Mouse (Mus musculus) heart, adult 2 months (tissue): Measurements from ENCODE around the gene Ccnf. TPM values are rescaled to one million over a fixed set of nuclear protein-coding genes. Genes with fewer than 3 reads are reported as not detected.
A peak's percentile ranks its signal among the peaks of the same experiment; 100 is the strongest.

ENCODE experiments used
- DNase-seq, 2 experiments: peaks; one replicate each; pipeline ENCODE4 v3.0.0; 2021
- H3K27ac ChIP-seq: fragments of 200-600 bp; 2 replicates; pipeline ENCODE4 v1.8.1; 2022
- H3K27me3 ChIP-seq: fragments of 200-500 bp; 2 replicates; pipeline ENCODE4 v1.6.1; 2012; ENCODE audit warnings: mild to moderate bottlenecking, low read length, inconsistent platforms, mixed read lengths; ENCODE audit not compliant: control insufficient read depth, insufficient read depth
- H3K36me3 ChIP-seq: fragments of 200-500 bp; 2 replicates; pipeline ENCODE4 v1.6.1; 2012; ENCODE audit warnings: low read length, inconsistent platforms; ENCODE audit not compliant: control insufficient read depth, insufficient read depth
- H3K4me1 ChIP-seq: fragments of 200-500 bp; 2 replicates; pipeline ENCODE4 v1.6.1; 2011; ENCODE audit warnings: low read length; ENCODE audit not compliant: control insufficient read depth, insufficient read depth
- H3K4me3 ChIP-seq: fragments of 200-600 bp; 2 replicates; pipeline ENCODE4 v1.8.1; 2022
- H3K79me2 ChIP-seq: fragments of 200-500 bp; replicated peaks from 2 replicates; pipeline ENCODE4 v1.6.1; 2012; ENCODE audit warnings: mild to moderate bottlenecking, inconsistent platforms, low read length, moderate library complexity, mixed read lengths; ENCODE audit not compliant: control insufficient read depth, insufficient read depth
- H3K9ac ChIP-seq: fragments of 200-500 bp; 2 replicates; pipeline ENCODE4 v1.6.1; 2012; ENCODE audit warnings: low read depth, mild to moderate bottlenecking, control low read depth, inconsistent platforms, low read length, mixed read lengths
- CTCF ChIP-seq: fragments of 200-600 bp; IDR thresholded peaks from 2 replicates; pipeline ENCODE4 v1.8.1; 2022; ENCODE audit warnings: antibody characterized with exemption, mild to moderate bottlenecking, moderate library complexity
- EP300 ChIP-seq: fragments of 200-500 bp; IDR thresholded peaks from 2 replicates; pipeline ENCODE4 v1.6.1; 2011; ENCODE audit warnings: low read depth, low read length, control low read depth; ENCODE audit not compliant: insufficient read depth
- POLR2A ChIP-seq: fragments of 200-500 bp; IDR thresholded peaks from 2 replicates; pipeline ENCODE4 v1.6.1; 2011; ENCODE audit warnings: mild to moderate bottlenecking, low read depth, low read length, control low read depth; ENCODE audit not compliant: insufficient read depth
- WGBS: fragments of 180-500 bp; shearing (Covaris S2); methylation state at CpG from one replicate; pipeline ENCODE4 v1.1.7; 2018; 5-methylcytosine and 5-hydroxymethylcytosine counted together
- intact Hi-C: fragments of 180-260 bp; cut with DNase I; formaldehyde crosslinking; loops from one replicate; pipeline ENCODE4 v1.15.1; 2025
- long read RNA-seq: library from polyadenylated mRNA; stranded (forward); transcript quantifications from one replicate; pipeline ENCODE4 v2.0.0, GENCODE M21; 2021
- polyA plus RNA-seq: library from polyadenylated mRNA; depleted of rRNA; stranded (reverse); fragments of >200 nt; gene quantifications from 2 replicates; pipeline ENCODE4 v1.2.3, GENCODE M21; 2012; rRNA removed
- total RNA-seq, 2 experiments: library from RNA; stranded (reverse); gene quantifications; 2 replicates each; pipeline ENCODE4 v1.2.3; 2021

The Ccnf gene
- total RNA-seq (under 1 TPM; 0.57 to 0.59 TPM), polyA plus RNA-seq (0.44 and 0.49 TPM in 2 replicates)
- long read RNA-seq, full-length matches to known transcripts = 1 of 1 reads
- long read RNA-seq, partial matches to known transcripts = 0 of 1 reads
- long read RNA-seq, other reads (novel, unspliced or antisense) = 0 of 1 reads

- Histone ChIP-seq H3K4me1 (no peaks in the 10 kb centered on the region), H3K27ac (peak within 1 kb of the TSS; percentile 44; the same call in 1 of the 2 replicates), H3K36me3 (no peaks in the 10 kb centered on the region), H3K79me2 (no peaks in the 10 kb centered on the region), H3K27me3 (no peaks in the 10 kb centered on the region), H3K9ac (peak within 1 kb of the TSS; percentile 68), H3K4me3 (peak within 1 kb of the TSS; percentile 69)
- peak; percentile 93 to 97 for DNase-seq
- under 1% methylated on average over 48 of the region's 48 CpGs for WGBS
- intact Hi-C loops = loop anchor here (2.0 to 5.0 kb wide), 2 partner anchors 47 to 79 kb away; partner anchors contain the start of gene Tbc1d24
- TF ChIP-seq EP300 (0 out of 2 replicates have a peak, but pooled peaks have one; percentile 20), CTCF (peak; percentile 68), POLR2A (no peak)
These were observed at the start of gene Ccnf for GRCm38 (mm10) chr17:24251320-24252069. Gene Ccnf, minus strand, starts transcription at chr17:24251484.

GRCm38 (mm10) chr17:24300651-24301050 is 49.4 kb upstream of the Ccnf start:
- WGBS = 34% methylated on average over 4 of the region's 4 CpGs
- no peak overlapping the region for H3K9ac ChIP-seq
- no peaks in the 10 kb centered on the region for H3K27me3 ChIP-seq
- no peaks in the 10 kb centered on the region for H3K4me1 ChIP-seq
- H3K79me2 ChIP-seq = no peaks in the 10 kb centered on the region
- DNase-seq = no peak
- H3K4me3 ChIP-seq = no peak overlapping the region
- no peaks in the 10 kb centered on the region for H3K36me3 ChIP-seq
- no peak overlapping the region for H3K27ac ChIP-seq
- intact Hi-C loops = loop anchor here (10.0 kb wide), 1 partner anchor 66 kb away; no protein-coding TSS in a partner anchor
- TF ChIP-seq POLR2A = no peak
- no peak for TF ChIP-seq EP300
- TF ChIP-seq CTCF = no peak

GRCm38 (mm10) chr17:24289338-24289737 is 38.1 kb upstream of the Ccnf start:
- H3K27ac ChIP-seq = no peak overlapping the region
- no peaks in the 10 kb centered on the region for H3K79me2 ChIP-seq
- intact Hi-C loops = no loop called here
- H3K4me3 ChIP-seq = no peak overlapping the region
- 66% methylated on average over 5 of the region's 5 CpGs for WGBS
- no peak for DNase-seq
- no peak for TF ChIP-seq EP300
- TF ChIP-seq POLR2A = no peak
- TF ChIP-seq CTCF = no peak
- H3K36me3 ChIP-seq = no peaks in the 10 kb centered on the region
- no peaks in the 10 kb centered on the region for H3K4me1 ChIP-seq
- no peak overlapping the region for H3K9ac ChIP-seq
- no peaks in the 10 kb centered on the region for H3K27me3 ChIP-seq

GRCm38 (mm10) chr17:24288477-24288876 is 37.2 kb upstream of the Ccnf start:
- H3K27me3 ChIP-seq = no peaks in the 10 kb centered on the region
- no peak overlapping the region for H3K27ac ChIP-seq
- no peaks in the 10 kb centered on the region for H3K79me2 ChIP-seq
- no peak overlapping the region for H3K4me3 ChIP-seq
- no peak overlapping the region for H3K9ac ChIP-seq
- WGBS = 61% methylated on average over 9 of the region's 9 CpGs
- intact Hi-C loops = no loop called here
- H3K4me1 ChIP-seq = no peaks in the 10 kb centered on the region
- DNase-seq = no peak
- H3K36me3 ChIP-seq = no peaks in the 10 kb centered on the region
- TF ChIP-seq EP300 = no peak
- no peak for TF ChIP-seq POLR2A
- no peak for TF ChIP-seq CTCF

- Histone ChIP-seq H3K27me3 (no peaks in the 10 kb centered on the region), H3K4me3 (no peak overlapping the region), H3K4me1 (no peaks in the 10 kb centered on the region), H3K36me3 (no peaks in the 10 kb centered on the region), H3K9ac (no peak overlapping the region), H3K27ac (no peak overlapping the region), H3K79me2 (no peaks in the 10 kb centered on the region)
- intact Hi-C loops = no loop called here
- no peak for DNase-seq
- WGBS = 73% methylated on average over 3 of the region's 3 CpGs
- TF ChIP-seq POLR2A = no peak
- TF ChIP-seq CTCF = no peak
- TF ChIP-seq EP300 = no peak
These were observed 34.4 kb upstream of the Ccnf start for GRCm38 (mm10) chr17:24285680-24286079.

- DNase-seq = no peak
- Histone ChIP-seq H3K4me1 (no peaks in the 10 kb centered on the region), H3K36me3 (no peaks in the 10 kb centered on the region), H3K4me3 (no peak overlapping the region), H3K79me2 (no peaks in the 10 kb centered on the region), H3K9ac (no peak overlapping the region), H3K27ac (no peak overlapping the region), H3K27me3 (no peaks in the 10 kb centered on the region)
- WGBS = 30% methylated on average over 9 of the region's 9 CpGs
- TF ChIP-seq POLR2A = no peak
- TF ChIP-seq CTCF = no peak
- no peak for TF ChIP-seq EP300
- intact Hi-C loops = no loop called here
These were observed 32.1 kb upstream of the Ccnf start for GRCm38 (mm10) chr17:24283266-24283818.
